32 mouse cellular contexts compared by ENCODE assay signal in genomic region chr11:105455118-105455517, GRCm38 (mm10). TPM values are rescaled to one million over a fixed set of nuclear protein-coding genes. Genes with fewer than 3 reads are reported as not detected.
"Had no signal": no experiment of that assay in that cellular context is flagged by ENCODE, and none has a peak within 500 bp of the region (broad histone marks: within the 10 kb centered on the region; RNA-seq: fewer than 3 reads in every experiment).

No protein-coding gene starts in this region.

- DNase-seq: forebrain, postnatal 0 days; gastrocnemius, postnatal 14 days; gastrocnemius, postnatal 36 days; heart, adult 18-20 months; heart, postnatal 14 days; heart, postnatal 36 days; kidney, adult 11 months; kidney, adult 2 months; kidney, adult 9 months; kidney, postnatal 14 days; kidney, postnatal 36 days; layer of hippocampus, adult 9-11 months; layer of hippocampus, postnatal 36 days; left cerebral cortex, postnatal 4 days had no signal

- H3K4me3 ChIP-seq: heart, embryonic 10.5 days; heart, embryonic 12.5 days; hindbrain, embryonic 13.5 days; hindbrain, embryonic 15.5 days; kidney, embryonic 15.5 days; limb, embryonic 13.5 days; limb, embryonic 15.5 days had no signal

- H3K9ac ChIP-seq: forebrain, postnatal 0 days; heart, embryonic 12.5 days; hindbrain, embryonic 13.5 days; hindbrain, embryonic 15.5 days; kidney, embryonic 15.5 days; limb, embryonic 13.5 days; limb, embryonic 15.5 days had no signal

- H3K9me3 ChIP-seq: heart, embryonic 10.5 days; heart, embryonic 12.5 days; hindbrain, embryonic 13.5 days; hindbrain, embryonic 15.5 days; kidney, embryonic 15.5 days; limb, embryonic 13.5 days; limb, embryonic 15.5 days had no signal

- H3K36me3 ChIP-seq: heart, embryonic 10.5 days; heart, embryonic 12.5 days; hindbrain, embryonic 13.5 days; hindbrain, embryonic 15.5 days; kidney, embryonic 15.5 days; limb, embryonic 13.5 days; limb, embryonic 15.5 days had no signal

- H3K4me2 ChIP-seq: heart, embryonic 12.5 days; hindbrain, embryonic 13.5 days; hindbrain, embryonic 15.5 days; kidney, embryonic 15.5 days; limb, embryonic 13.5 days; limb, embryonic 15.5 days had no signal

- ATAC-seq: forebrain, postnatal 0 days; hindbrain, postnatal 0 days; intestine, embryonic 16.5 days had no signal

- H3K27me3 ChIP-seq: heart, embryonic 12.5 days; hindbrain, embryonic 13.5 days; hindbrain, embryonic 15.5 days had no signal

- H3K27ac ChIP-seq: heart, embryonic 10.5 days; hindbrain, postnatal 0 days; kidney, embryonic 15.5 days; kidney, postnatal 0 days; limb, embryonic 13.5 days; limb, embryonic 15.5 days had no signal

RNA-seq across cellular contexts. Expression of gene March10, which starts 1.4 kb away (rescaled TPM):
- total RNA-seq: gastrocnemius, adult 18-20 months; gastrocnemius, adult 8-10 months; gastrocnemius, postnatal 14 days; gastrocnemius, postnatal 36 days; heart, adult 18-20 months; heart, adult 8-10 months; heart, postnatal 14 days; heart, postnatal 36 days; hematopoietic stem cell, adult 5-6 weeks; liver, adult 2 months had no signal
- polyA plus RNA-seq: intestine, embryonic 14.5 days; large intestine, adult 2 months; limb, embryonic 11.5 days; limb, embryonic 13.5 days; limb, embryonic 15.5 days; liver, adult 2 months had no signal
